In genomic region chr4:32405149-32405882, GRCm38 (mm10) we compare ENCODE assay signal across 12 mouse cellular contexts.
A peak's percentile ranks its signal among the peaks of the same experiment; 100 is the strongest.
DNase-seq lines count a peak whose midpoint lies in the region; ATAC-seq and TF ChIP-seq lines count a peak whose summit lies in the region.
"Had no signal": no experiment of that assay in that cellular context is flagged by ENCODE, and none has a peak within 500 bp of the region (broad histone marks: within the 10 kb centered on the region; RNA-seq: fewer than 3 reads in every experiment).

No protein-coding gene starts in this region.

- H3K9me3 ChIP-seq in midbrain, embryonic 10.5 days (replicated peaks) = no peaks in the 10 kb centered on the region
- no peaks in the 10 kb centered on the region for H3K9me3 ChIP-seq in midbrain, postnatal 0 days (ENCODE audit: low read length)
- H3K9me3 ChIP-seq in embryonic facial prominence, embryonic 14.5 days (ENCODE audit: control insufficient read depth, low read length) = no peaks in the 10 kb centered on the region
- H3K9me3 ChIP-seq in liver, embryonic 12.5 days (replicated peaks) = no peaks in the 10 kb centered on the region
- H3K9me3 ChIP-seq: heart, embryonic 15.5 days had no signal

- WGBS in midbrain, embryonic 10.5 days = 79% methylated on average over 17 of the region's 17 CpGs
- 55% methylated on average over 17 of the region's 17 CpGs for WGBS in midbrain, postnatal 0 days
- WGBS in embryonic facial prominence, embryonic 14.5 days = 56% methylated on average over 17 of the region's 17 CpGs
- 40% methylated on average over 17 of the region's 17 CpGs for WGBS in olfactory bulb, adult 2 months
- 70% methylated on average over 17 of the region's 17 CpGs for WGBS in liver, embryonic 12.5 days (ENCODE audit: insufficient replicate concordance)

- no peak overlapping the region for H3K9ac ChIP-seq in midbrain, postnatal 0 days (replicated peaks; ENCODE audit: low read length, poor library complexity, severe bottlenecking)
- no peak overlapping the region for H3K9ac ChIP-seq in embryonic facial prominence, embryonic 14.5 days (ENCODE audit: low read depth, low read length)
- H3K9ac ChIP-seq in liver, embryonic 12.5 days = no peak overlapping the region
- H3K9ac ChIP-seq: heart, embryonic 15.5 days had no signal

- H3K27me3 ChIP-seq in midbrain, embryonic 10.5 days (ENCODE audit: low read depth, poor library complexity, severe bottlenecking) = no peaks in the 10 kb centered on the region
- H3K27me3 ChIP-seq in midbrain, postnatal 0 days (ENCODE audit: insufficient read depth, low read length) = no peaks in the 10 kb centered on the region
- H3K27me3 ChIP-seq in embryonic facial prominence, embryonic 14.5 days (replicated peaks; ENCODE audit: control insufficient read depth, insufficient read depth, low read length) = no peaks in the 10 kb centered on the region
- no peaks in the 10 kb centered on the region for H3K27me3 ChIP-seq in liver, embryonic 12.5 days (replicated peaks)
- H3K27me3 ChIP-seq: heart, embryonic 15.5 days had no signal

- no peak for TF ChIP-seq CTCF in midbrain, postnatal 0 days (IDR thresholded peaks at IDR 0.05)
- no peak for TF ChIP-seq CTCF in olfactory bulb, adult 2 months (IDR thresholded peaks at IDR 0.05; ENCODE audit: insufficient read depth, low read depth, low read length)

- no peak overlapping the region for H3K4me3 ChIP-seq in midbrain, embryonic 10.5 days
- H3K4me3 ChIP-seq in midbrain, postnatal 0 days (ENCODE audit: low read depth, low read length) = no peak overlapping the region
- H3K4me3 ChIP-seq in embryonic facial prominence, embryonic 14.5 days (ENCODE audit: low read depth, low read length) = no peak overlapping the region
- H3K4me3 ChIP-seq in olfactory bulb, adult 2 months (ENCODE audit: insufficient read depth, low read depth, low read length) = peak overlapping the region; percentile 17; the same call in 1 of the 2 replicates
- no peak overlapping the region for H3K4me3 ChIP-seq in liver, embryonic 12.5 days
- H3K4me3 ChIP-seq: heart, embryonic 15.5 days had no signal

- no peak for TF ChIP-seq POLR2A in olfactory bulb, adult 2 months (IDR thresholded peaks at IDR 0.05; ENCODE audit: insufficient read depth, low read depth, low read length)

- no peaks in the 10 kb centered on the region for H3K36me3 ChIP-seq in midbrain, embryonic 10.5 days
- no peaks in the 10 kb centered on the region for H3K36me3 ChIP-seq in midbrain, postnatal 0 days (ENCODE audit: insufficient read depth, low read length)
- H3K36me3 ChIP-seq in embryonic facial prominence, embryonic 14.5 days (ENCODE audit: control insufficient read depth, insufficient read depth, low read length) = no peaks in the 10 kb centered on the region
- no peaks in the 10 kb centered on the region for H3K36me3 ChIP-seq in liver, embryonic 12.5 days
- H3K36me3 ChIP-seq: heart, embryonic 15.5 days had no signal

- 0 out of 2 replicates have a peak, but pooled peaks cover 8% of the 10 kb centered on the region for H3K4me1 ChIP-seq in midbrain, embryonic 10.5 days
- H3K4me1 ChIP-seq in midbrain, postnatal 0 days (ENCODE audit: insufficient read depth, low read length) = no peaks in the 10 kb centered on the region
- peaks cover 10% of the 10 kb centered on the region for H3K4me1 ChIP-seq in embryonic facial prominence, embryonic 14.5 days (ENCODE audit: control insufficient read depth, insufficient read depth, low read length)
- peaks cover 6% of the 10 kb centered on the region for H3K4me1 ChIP-seq in olfactory bulb, adult 2 months (ENCODE audit: control insufficient read depth, insufficient read depth, low read length)
- H3K4me1 ChIP-seq in liver, embryonic 12.5 days = no peaks in the 10 kb centered on the region

- DNase-seq in frontal cortex, postnatal 10 days (ENCODE audit: low spot score in 2 of 2) = no peak
- no peak for DNase-seq in midbrain, embryonic 10.5 days (ENCODE audit: low spot score)
- DNase-seq in midbrain, postnatal 0 days (ENCODE audit: low spot score) = no peak
- DNase-seq in embryonic facial prominence, embryonic 14.5 days (ENCODE audit: low spot score) = peak; percentile 63
- no peak for DNase-seq in thymus, adult 18-20 months
- DNase-seq: adrenal gland, adult 8-10 months; cerebellum, adult 2 months; kidney, adult 8-10 months had no signal

- ATAC-seq in frontal cortex, adult (ENCODE audit: low TSS enrichment) = peak; percentile 91
- ATAC-seq in midbrain, postnatal 0 days (ENCODE audit: low FRiP score) = no peak
- peak; percentile 48; the same call in 1 of the 2 replicates for ATAC-seq in embryonic facial prominence, embryonic 14.5 days (ENCODE audit: low read depth)
- no peak for ATAC-seq in liver, embryonic 12.5 days

- 0 out of 2 replicates have a peak overlapping the region, but pooled peaks have one; percentile 9 for H3K27ac ChIP-seq in midbrain, embryonic 10.5 days (replicated peaks)
- no peak overlapping the region for H3K27ac ChIP-seq in midbrain, postnatal 0 days (ENCODE audit: low read depth, low read length)
- H3K27ac ChIP-seq in embryonic facial prominence, embryonic 14.5 days (replicated peaks; ENCODE audit: low read depth, low read length) = no peak overlapping the region
- peak overlapping the region; percentile 48; the same call in 1 of the 2 replicates for H3K27ac ChIP-seq in olfactory bulb, adult 2 months (ENCODE audit: insufficient read depth, low read depth, low read length)
- no peak overlapping the region for H3K27ac ChIP-seq in liver, embryonic 12.5 days
- H3K27ac ChIP-seq: heart, embryonic 15.5 days had no signal

- no peak overlapping the region for H3K4me2 ChIP-seq in midbrain, postnatal 0 days (ENCODE audit: low read depth, low read length, poor library complexity, severe bottlenecking)
- H3K4me2 ChIP-seq in embryonic facial prominence, embryonic 14.5 days (ENCODE audit: low read depth, low read length) = peak overlapping the region; percentile 16; the same call in 1 of the 2 replicates
- no peak overlapping the region for H3K4me2 ChIP-seq in liver, embryonic 12.5 days
- H3K4me2 ChIP-seq: heart, embryonic 15.5 days had no signal

Comparison
In these comparisons a context has a peak if more than half of its experiments do, and no peak if none do; other contexts are left out.
1. H3K27ac ChIP-seq: peak in midbrain, embryonic 10.5 days (single experiment) and olfactory bulb, adult 2 months (single experiment); none in midbrain, postnatal 0 days (single experiment), embryonic facial prominence, embryonic 14.5 days (single experiment) and liver, embryonic 12.5 days (single experiment).
2. ATAC-seq: peak in frontal cortex, adult (single experiment) and embryonic facial prominence, embryonic 14.5 days (single experiment); none in midbrain, postnatal 0 days (single experiment) and liver, embryonic 12.5 days (single experiment).